ENCODE assay signal across 8 mouse cellular contexts in the genomic region with DNA sequence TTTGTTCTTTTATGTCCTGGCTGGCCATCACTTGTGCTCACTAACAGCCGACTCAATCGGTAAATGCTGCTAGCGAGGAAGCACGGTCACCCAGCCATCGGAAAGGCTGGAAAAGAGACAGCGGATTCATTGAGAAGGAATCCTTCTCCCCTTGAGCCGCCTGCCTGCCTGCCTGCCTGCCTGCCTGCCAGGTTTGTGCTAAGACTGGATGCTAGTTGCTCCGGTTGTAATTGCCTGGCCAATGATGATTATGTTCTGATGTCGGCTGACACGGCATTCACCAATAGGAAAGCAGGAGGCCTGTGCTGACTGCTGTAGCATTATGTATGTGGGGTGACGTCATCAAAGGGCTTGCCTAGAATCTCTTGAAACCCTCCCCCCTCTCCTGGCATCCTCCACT. TPM values are rescaled to one million over a fixed set of nuclear protein-coding genes. Genes with fewer than 3 reads are reported as not detected.
DNase-seq lines count a peak whose midpoint lies in the region; ATAC-seq and TF ChIP-seq lines count a peak whose summit lies in the region.

No protein-coding gene starts in this region.

- DNase-seq in c-Kit-negative CD71-positive TER-119-positive erythroid progenitor cells, embryonic 14.5 days (ENCODE audit: low read depth, low spot score) = peak; percentile 64
- peak; percentile 89 for DNase-seq in fibroblast of lung, adult 2 months (ENCODE audit: low read depth)
- DNase-seq in kidney, postnatal 25 days = peak; percentile 88 to 94
- DNase-seq in liver, embryonic 14.5 days (ENCODE audit: low read depth in 3 of 3, low spot score in 3 of 3) = peak; percentile 90 to 92 (median 90)
- DNase-seq in neural tube, embryonic 11.5 days (ENCODE audit: low spot score) = peak; percentile 86
- peak; percentile 87 for DNase-seq in stomach, postnatal 0 days (ENCODE audit: low spot score)

- peak overlapping the region; percentile 67 for H3K4me2 ChIP-seq in heart, embryonic 15.5 days
- peak overlapping the region; percentile 76 for H3K4me2 ChIP-seq in liver, embryonic 14.5 days (ENCODE audit: low read depth)
- peak overlapping the region; percentile 59 for H3K4me2 ChIP-seq in neural tube, embryonic 11.5 days (ENCODE audit: low read depth)
- peak overlapping the region; percentile 51 for H3K4me2 ChIP-seq in stomach, postnatal 0 days (replicated peaks; ENCODE audit: low read depth)

- H3K36me3 ChIP-seq in heart, embryonic 15.5 days = no peaks in the 10 kb centered on the region
- no peaks in the 10 kb centered on the region for H3K36me3 ChIP-seq in liver, embryonic 14.5 days (replicated peaks; ENCODE audit: control insufficient read depth, insufficient read depth, low read depth)
- no peaks in the 10 kb centered on the region; the same call in 1 of the 2 replicates for H3K36me3 ChIP-seq in neural tube, embryonic 11.5 days (ENCODE audit: control insufficient read depth, insufficient read depth, low read length)
- no peaks in the 10 kb centered on the region for H3K36me3 ChIP-seq in stomach, postnatal 0 days (ENCODE audit: control insufficient read depth, insufficient read depth, low read length)

- peak; percentile 94 for ATAC-seq in CD4-positive, CD25-positive, alpha-beta regulatory T cell, adult 4 months
- peak; percentile 90 for ATAC-seq in heart, embryonic 15.5 days (replicated peaks; ENCODE audit: insufficient number of reproducible peaks, insufficient read depth, low FRiP score, low read depth)
- peak; percentile 87 for ATAC-seq in liver, embryonic 14.5 days (ENCODE audit: insufficient read depth)
- peak; percentile 90 for ATAC-seq in neural tube, embryonic 11.5 days (ENCODE audit: insufficient read depth, low FRiP score, low TSS enrichment)
- ATAC-seq in stomach, postnatal 0 days (ENCODE audit: low FRiP score, low TSS enrichment) = peak; percentile 96

- 0% methylated on average over 11 of the region's 11 CpGs for WGBS in heart, embryonic 15.5 days
- WGBS in liver, embryonic 14.5 days (ENCODE audit: insufficient replicate concordance) = 4% methylated on average over 11 of the region's 11 CpGs
- WGBS in neural tube, embryonic 11.5 days = under 1% methylated on average over 11 of the region's 11 CpGs
- WGBS in stomach, postnatal 0 days = 1% methylated on average over 11 of the region's 11 CpGs

- no peaks in the 10 kb centered on the region for H3K27me3 ChIP-seq in heart, embryonic 15.5 days
- H3K27me3 ChIP-seq in liver, embryonic 14.5 days (ENCODE audit: control insufficient read depth, insufficient read depth, low read length) = no peaks in the 10 kb centered on the region
- H3K27me3 ChIP-seq in neural tube, embryonic 11.5 days (ENCODE audit: control insufficient read depth, insufficient read depth, low read length) = no peaks in the 10 kb centered on the region
- no peaks in the 10 kb centered on the region for H3K27me3 ChIP-seq in stomach, postnatal 0 days (ENCODE audit: control insufficient read depth, insufficient read depth, low read length)

- no peaks in the 10 kb centered on the region for H3K9me3 ChIP-seq in heart, embryonic 15.5 days (replicated peaks)
- no peaks in the 10 kb centered on the region for H3K9me3 ChIP-seq in liver, embryonic 14.5 days (ENCODE audit: control insufficient read depth, low read length)
- no peaks in the 10 kb centered on the region for H3K9me3 ChIP-seq in neural tube, embryonic 11.5 days (ENCODE audit: control insufficient read depth, low read length)
- no peaks in the 10 kb centered on the region for H3K9me3 ChIP-seq in stomach, postnatal 0 days (ENCODE audit: control insufficient read depth, low read length)

- H3K4me1 ChIP-seq in heart, embryonic 15.5 days (replicated peaks) = peaks cover 26% of the 10 kb centered on the region
- peaks cover 4 to 19% of the 10 kb centered on the region in 2 experiments for H3K4me1 ChIP-seq in liver, embryonic 14.5 days (replicated peaks; ENCODE audit: control insufficient read depth in 2 of 2, insufficient read depth in 2 of 2, low read length in 1 of 2)
- peaks cover 27% of the 10 kb centered on the region for H3K4me1 ChIP-seq in neural tube, embryonic 11.5 days (ENCODE audit: control insufficient read depth, insufficient read depth, low read length)
- H3K4me1 ChIP-seq in stomach, postnatal 0 days (replicated peaks; ENCODE audit: control insufficient read depth, insufficient read depth) = peaks cover 4% of the 10 kb centered on the region; the same call in 1 of the 2 replicates

- no peak for TF ChIP-seq EP300 in liver, embryonic 14.5 days (IDR thresholded peaks at IDR 0.05; ENCODE audit: low read depth)
- TF ChIP-seq EP300 in stomach, postnatal 0 days (optimal IDR thresholded peaks at IDR 0.05) = no peak

- H3K9ac ChIP-seq in heart, embryonic 15.5 days = peak overlapping the region; percentile 50
- peak overlapping the region; percentile 44 for H3K9ac ChIP-seq in liver, embryonic 14.5 days (replicated peaks)
- peak overlapping the region; percentile 61 for H3K9ac ChIP-seq in neural tube, embryonic 11.5 days (ENCODE audit: low read length)
- H3K9ac ChIP-seq in stomach, postnatal 0 days (ENCODE audit: low read length) = 0 out of 2 replicates have a peak overlapping the region, but pooled peaks have one; percentile 19

- peak overlapping the region; percentile 44 for H3K4me3 ChIP-seq in heart, embryonic 15.5 days
- peak overlapping the region; percentile 39 to 64 for H3K4me3 ChIP-seq in liver, embryonic 14.5 days (ENCODE audit: insufficient read depth in 1 of 2, low read depth in 2 of 2, low read length in 2 of 2)
- H3K4me3 ChIP-seq in neural tube, embryonic 11.5 days (ENCODE audit: low read depth, low read length) = peak overlapping the region; percentile 32
- H3K4me3 ChIP-seq in stomach, postnatal 0 days (ENCODE audit: low read depth, low read length) = peak overlapping the region; percentile 23

- no peak for TF ChIP-seq CTCF in liver, embryonic 14.5 days (IDR thresholded peaks at IDR 0.05; ENCODE audit: low read depth)
- TF ChIP-seq CTCF in stomach, postnatal 0 days (IDR thresholded peaks at IDR 0.05; ENCODE audit: low read depth) = 0 out of 2 replicates have a peak, but pooled peaks have one; percentile 14

- H3K27ac ChIP-seq in heart, embryonic 15.5 days = peak overlapping the region; percentile 88
- peak overlapping the region; percentile 53 for H3K27ac ChIP-seq in liver, embryonic 14.5 days
- H3K27ac ChIP-seq in neural tube, embryonic 11.5 days (ENCODE audit: low read depth, low read length) = peak overlapping the region; percentile 93
- peak overlapping the region; percentile 86 for H3K27ac ChIP-seq in stomach, postnatal 0 days (replicated peaks)

RNA-seq across cellular contexts. Expression of a gene that starts 4.0 kb away (rescaled TPM):
- polyA plus RNA-seq in CD4-positive, CD25-positive, alpha-beta regulatory T cell, adult 4 months (2017; shearing (Covaris generic)) = 10 to 100 TPM; 14.3 to 14.6 TPM
- 6.4 and 10.5 TPM in 2 replicates for polyA plus RNA-seq in heart, embryonic 15.5 days (2015; fragmentation: Nextera tagmentation; extraction: Ambion mirVana)
- polyA plus RNA-seq in liver, embryonic 14.5 days (2012; rRNA removed) = 6.6 and 7.2 TPM in 2 replicates
- 7.2 and 7.8 TPM in 2 replicates for polyA plus RNA-seq in liver, embryonic 14.5 days (2014; fragmentation: Nextera tagmentation; extraction: Ambion mirVana)
- 39.0 and 47.1 TPM in 2 replicates for polyA plus RNA-seq in neural tube, embryonic 11.5 days (2014; fragmentation: Nextera tagmentation; extraction: Ambion mirVana)
- polyA plus RNA-seq in stomach, postnatal 0 days (2015; fragmentation: Nextera tagmentation; extraction: Ambion mirVana) = 32.9 and 34.2 TPM in 2 replicates

Comparison
In these comparisons a context has a peak if more than half of its experiments do, and no peak if none do; other contexts are left out.
1. Peak in every context shown above with its lines: DNase-seq, ATAC-seq, H3K4me3 ChIP-seq and H3K27ac ChIP-seq.